Mouse (Mus musculus) thymus, postnatal 10 days (tissue): Measurements from ENCODE around the gene Ppp1r14a.

Experiments
- DNase-seq, 2 experiments: peaks; one replicate each; pipeline ENCODE4 v3.0.0; 2021; ENCODE audit warnings: low spot score in 2 of 2

Ppp1r14a gene

DNA sequence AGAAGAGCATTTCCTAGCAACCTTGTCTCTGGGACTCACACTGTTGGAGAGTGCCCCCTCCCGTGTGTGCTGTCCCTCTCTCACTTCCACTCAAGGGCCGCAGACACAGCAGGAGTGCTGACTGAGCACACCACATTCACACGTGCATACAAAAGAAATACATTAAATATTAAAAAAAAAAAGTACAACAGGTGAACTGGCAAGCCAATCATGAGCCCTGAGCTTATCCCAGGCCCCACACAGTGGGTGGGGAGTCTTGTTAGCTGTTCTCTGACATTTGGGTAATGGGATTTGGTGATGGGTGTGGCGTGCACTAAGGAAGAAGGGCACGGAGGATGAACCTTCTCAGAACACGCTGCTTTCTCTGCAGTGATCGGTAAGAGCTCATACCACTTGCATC is 13.5 kb downstream of the Ppp1r14a start:
- no peak for DNase-seq

DNA sequence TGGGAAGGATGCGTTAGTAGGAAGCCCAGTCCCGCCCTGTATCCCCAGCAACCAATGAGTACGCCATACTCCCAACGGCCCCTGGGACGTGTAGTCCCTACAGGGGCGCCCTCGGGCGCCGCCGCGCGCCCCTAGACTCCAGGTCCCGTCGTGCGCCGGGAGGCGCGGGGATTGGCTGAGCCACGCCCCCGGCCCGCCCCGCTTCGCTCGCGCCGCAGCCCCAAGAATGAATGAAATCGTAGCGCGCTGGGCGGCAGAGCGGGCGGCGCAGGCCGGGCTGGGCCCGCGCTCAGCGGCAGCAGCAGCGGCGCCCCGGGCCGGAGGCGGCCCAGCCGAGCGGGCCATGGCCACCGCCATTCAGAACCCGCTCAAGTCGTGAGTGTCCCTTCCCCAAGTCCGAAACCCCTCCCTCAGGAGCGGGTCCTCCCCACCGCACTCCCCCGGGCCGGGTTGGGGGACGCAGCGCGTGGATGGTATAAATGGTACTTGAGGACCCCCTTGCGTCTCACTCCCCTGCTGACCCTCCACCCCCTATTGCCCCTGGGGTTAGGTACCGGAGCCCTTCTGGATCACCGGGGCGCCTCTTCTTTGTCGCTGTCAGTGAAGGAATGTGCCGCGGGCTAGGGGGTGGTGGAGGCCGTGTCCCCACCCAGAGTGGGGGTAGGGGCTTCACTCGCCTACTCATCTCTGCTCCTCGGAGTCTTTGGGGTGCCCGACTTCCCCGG is 14.8 kb downstream of the Ppp1r14a start, which contains the start of gene Dpf1:
Gene Dpf1 (plus strand): TSS at position 214 of the 725 bp plus-strand sequence.
- DNase-seq, result peak; percentile 75 to 77

DNA sequence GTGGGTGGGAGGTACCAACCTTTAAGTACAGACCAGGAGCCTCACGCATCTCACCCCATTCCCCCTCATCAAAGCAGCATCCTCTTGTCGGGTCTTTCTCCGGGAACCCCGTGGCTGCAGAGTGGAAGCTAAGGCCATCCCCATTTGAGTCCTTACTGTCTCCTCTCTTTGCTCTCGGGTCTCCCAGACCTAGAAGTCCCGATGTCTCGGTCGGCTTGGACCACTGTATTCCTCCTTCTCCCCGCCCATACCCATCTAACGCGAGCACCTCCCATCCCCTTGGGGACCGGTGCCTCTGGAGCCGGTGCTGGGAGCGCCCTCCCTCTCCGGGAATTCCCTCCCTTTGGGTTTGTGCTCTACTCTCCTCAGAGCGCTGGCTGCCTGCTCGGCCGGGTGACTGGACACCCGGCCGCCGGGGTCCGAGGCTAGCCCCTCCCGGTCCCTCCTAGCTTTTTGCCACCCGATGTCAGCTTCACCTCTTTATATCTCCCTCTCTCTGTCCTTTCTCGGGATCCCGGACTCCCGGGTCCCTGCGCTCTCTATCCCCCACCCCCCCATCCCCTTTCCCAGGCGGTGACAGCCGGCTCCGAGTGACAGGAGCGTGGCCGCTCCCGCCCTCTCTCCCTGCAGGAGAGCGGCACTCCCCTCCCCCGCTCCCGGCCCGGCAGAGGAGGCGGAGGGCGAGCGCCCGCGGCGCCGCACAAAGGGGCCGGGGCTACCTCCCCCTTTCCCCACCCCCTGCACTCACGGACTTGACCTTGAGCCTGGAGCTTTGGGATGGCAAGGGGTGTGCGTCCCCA is 15.6 kb downstream of the Ppp1r14a start:
- DNase-seq, result no peak

DNA sequence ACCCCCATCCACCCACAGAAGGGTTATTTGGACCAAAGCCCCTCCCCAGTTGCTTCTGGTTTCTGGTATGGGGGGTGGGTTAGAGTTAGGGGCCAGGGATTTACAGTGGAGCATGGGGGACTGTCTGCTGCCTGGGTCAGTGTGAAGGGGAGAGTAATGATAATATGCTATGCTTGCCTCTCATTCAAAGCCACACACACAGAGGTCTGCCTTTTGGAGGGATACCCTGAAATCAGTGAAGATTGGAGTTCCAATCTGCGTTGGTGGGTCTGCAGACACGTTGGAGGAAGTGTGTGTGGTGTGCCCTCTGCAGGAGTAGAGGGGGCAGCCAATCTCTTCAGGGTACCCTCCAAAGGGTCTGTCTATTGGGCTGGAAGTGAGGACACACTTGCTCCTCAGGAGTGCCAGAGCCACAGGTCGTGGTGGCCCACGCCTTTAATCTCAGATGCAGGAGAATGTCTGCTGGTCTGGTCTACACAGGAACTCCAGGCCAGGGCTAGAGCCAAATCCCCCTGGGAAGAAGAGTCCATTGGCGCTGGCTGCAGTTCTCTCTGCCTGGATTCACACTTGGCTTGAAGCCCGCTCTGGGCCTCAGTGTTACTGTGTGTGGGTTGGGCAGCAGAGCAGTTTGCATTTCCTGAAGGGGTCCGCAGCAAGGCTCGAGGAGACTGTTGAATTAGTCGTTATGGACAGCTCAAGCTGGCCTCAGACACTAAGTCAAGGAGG is 16.3 kb downstream of the Ppp1r14a start:
- no peak for DNase-seq

DNA sequence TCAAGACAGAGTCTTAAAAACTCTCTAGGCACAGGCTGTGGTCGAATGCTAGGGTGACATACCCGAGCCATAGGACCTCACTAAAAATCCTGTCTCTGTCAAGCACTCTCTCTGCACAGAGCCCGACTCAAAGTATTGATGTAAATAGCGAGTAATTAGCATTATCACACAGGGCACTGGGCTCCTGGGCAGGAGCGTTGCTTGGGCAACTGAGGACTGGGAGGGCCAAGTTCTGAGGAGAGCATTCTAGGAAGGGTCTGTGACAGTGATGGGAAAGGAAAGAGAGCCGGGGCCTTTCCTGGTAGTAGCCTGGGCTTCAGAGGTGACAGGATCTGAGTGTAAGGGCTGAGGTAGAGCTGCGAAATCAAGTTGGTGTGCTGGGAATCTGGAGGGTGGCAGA is 17.0 kb downstream of the Ppp1r14a start:
- no peak for DNase-seq

GRCm38 (mm10) chr7:29306619-29307018 is 17.5 kb downstream of the Ppp1r14a start:
- DNase-seq, result peak in 1 of 2 experiments; percentile 43

GRCm38 (mm10) chr7:29307350-29308104 is 18.4 kb downstream of the Ppp1r14a start:
- DNase-seq, result peak; percentile 80 to 81

DNA sequence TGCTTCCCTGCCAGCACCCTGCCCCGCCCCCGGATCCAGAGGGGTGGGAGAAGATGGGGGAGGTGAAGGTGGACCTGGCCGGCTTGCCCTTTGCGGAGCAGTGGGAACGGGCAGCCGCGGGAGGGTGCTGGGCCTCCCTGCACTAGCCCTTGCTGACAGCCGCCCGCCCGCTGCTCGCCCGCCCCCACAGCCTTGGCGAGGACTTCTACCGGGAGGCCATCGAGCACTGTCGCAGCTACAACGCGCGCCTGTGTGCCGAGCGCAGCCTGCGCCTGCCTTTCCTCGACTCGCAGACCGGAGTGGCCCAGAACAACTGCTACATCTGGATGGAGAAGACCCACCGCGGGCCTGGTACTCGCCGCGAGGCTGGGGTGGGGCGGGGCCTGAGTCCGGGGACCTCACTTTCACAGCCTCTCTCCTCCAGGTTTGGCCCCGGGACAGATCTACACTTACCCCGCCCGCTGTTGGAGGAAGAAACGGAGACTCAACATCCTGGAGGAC is 20.2 kb downstream of the Ppp1r14a start:
- DNase-seq, result peak; percentile 46 to 51

DNA sequence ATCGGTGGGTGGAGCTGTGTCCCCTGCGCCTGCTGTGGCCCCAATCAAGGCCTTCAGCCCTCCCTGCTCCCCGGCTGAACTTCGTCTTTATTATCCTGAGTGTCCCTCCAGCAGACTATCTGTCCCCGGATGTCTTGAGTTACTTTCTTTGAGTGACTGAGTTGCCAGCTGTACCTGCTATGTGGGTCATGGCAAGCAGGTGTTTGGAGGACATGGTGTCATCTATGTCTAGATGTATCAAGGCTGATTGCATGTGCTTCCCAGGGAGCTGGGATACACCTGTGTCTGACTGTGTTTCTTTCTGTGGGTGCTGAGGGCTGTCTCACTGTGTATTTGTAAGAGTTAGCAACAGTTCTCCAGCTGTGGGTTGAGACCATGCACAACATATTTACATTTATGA is 20.6 kb downstream of the Ppp1r14a start:
- peak; percentile 42 to 59 for DNase-seq

- DNase-seq, result no peak
Observed at GRCm38 (mm10) chr7:29313051-29313450, 23.9 kb downstream of the Ppp1r14a start.

DNA sequence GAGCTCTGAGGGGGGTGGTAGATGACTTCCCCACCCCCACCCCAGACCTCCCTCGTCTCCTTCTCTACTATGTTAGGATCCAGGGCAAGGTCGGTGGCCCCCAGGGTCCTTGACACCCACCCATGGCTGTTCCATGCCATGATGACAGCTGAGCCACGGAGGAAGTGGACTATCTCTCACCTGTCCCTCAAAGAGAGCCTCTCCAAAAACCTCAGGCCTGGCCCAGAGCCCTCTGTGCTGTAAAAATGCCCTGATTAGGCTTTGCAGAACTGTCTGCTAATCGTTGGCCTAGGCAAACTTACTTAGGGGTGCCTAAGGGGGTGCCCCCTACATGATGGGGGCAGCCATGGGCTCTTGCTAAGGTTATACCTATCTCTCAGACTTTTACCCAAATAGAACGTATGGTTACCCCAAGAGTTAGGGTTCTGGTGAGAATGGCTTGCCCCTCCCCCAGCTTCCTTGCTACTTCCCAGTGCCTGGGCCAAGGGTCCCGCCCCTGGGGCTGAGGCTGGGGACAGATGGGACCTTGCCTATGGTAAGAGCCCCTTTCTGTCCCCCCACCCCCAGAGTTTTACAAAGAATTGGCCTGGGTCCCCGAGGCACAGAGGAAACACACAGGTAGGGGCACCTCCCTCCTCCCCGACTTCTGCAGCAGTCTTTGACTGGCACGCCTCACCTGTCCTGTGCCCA is 24.6 kb downstream of the Ppp1r14a start:
- no peak for DNase-seq

- DNase-seq, result no peak
Observed at GRCm38 (mm10) chr7:29314844-29315628, 25.9 kb downstream of the Ppp1r14a start.

DNA sequence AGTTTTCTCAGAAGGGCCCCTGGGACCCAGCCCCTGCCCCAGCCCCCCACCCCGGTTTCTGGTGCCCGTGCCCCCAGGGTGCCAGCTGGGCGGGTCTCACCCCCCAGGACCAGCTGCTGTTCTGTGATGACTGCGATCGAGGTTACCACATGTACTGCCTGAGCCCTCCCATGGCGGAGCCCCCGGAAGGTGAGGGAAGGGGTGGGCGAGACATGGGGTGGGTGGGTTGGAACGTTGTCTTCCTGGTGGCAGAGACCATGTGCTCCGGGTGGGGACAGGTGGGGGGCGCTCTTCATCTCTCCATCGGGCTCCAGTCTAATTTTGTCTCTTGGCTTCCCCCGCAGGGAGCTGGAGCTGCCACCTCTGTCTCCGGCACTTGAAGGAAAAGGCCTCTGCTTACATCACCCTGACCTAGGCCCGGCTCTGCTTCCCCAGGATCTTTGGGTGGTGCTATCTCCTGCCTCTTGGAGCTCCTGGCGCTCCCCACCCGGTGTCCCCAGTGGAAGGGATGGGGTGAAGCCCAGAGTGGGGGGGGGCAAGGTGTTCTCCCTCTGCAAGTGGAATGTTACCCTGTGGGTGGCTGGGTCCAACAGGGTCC is 27.1 kb downstream of the Ppp1r14a start:
- no peak for DNase-seq

DNA sequence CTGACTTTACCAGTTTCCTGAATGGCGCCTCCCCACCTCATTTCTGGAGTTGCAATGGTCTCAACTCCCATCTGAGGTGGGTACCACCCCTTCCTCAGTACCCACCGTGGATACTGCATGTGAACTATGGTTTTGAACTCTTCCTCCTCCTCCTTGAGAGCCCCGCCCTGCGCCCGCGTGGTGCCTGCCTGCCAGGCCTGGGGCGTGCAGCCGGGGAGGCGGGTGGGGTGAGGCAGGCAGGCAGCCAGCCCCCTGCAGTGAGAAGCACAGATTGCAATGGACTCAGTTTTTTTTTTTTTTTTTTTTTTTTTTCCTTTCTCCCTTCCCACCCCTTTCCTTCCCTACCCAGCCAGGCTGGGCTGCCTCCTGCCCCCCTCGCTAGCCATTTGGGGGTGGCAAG is 27.9 kb downstream of the Ppp1r14a start:
- peak; percentile 48 to 56 for DNase-seq

GRCm38 (mm10) chr7:29317558-29317957 is 28.4 kb downstream of the Ppp1r14a start:
- peak; percentile 79 to 81 for DNase-seq

DNA sequence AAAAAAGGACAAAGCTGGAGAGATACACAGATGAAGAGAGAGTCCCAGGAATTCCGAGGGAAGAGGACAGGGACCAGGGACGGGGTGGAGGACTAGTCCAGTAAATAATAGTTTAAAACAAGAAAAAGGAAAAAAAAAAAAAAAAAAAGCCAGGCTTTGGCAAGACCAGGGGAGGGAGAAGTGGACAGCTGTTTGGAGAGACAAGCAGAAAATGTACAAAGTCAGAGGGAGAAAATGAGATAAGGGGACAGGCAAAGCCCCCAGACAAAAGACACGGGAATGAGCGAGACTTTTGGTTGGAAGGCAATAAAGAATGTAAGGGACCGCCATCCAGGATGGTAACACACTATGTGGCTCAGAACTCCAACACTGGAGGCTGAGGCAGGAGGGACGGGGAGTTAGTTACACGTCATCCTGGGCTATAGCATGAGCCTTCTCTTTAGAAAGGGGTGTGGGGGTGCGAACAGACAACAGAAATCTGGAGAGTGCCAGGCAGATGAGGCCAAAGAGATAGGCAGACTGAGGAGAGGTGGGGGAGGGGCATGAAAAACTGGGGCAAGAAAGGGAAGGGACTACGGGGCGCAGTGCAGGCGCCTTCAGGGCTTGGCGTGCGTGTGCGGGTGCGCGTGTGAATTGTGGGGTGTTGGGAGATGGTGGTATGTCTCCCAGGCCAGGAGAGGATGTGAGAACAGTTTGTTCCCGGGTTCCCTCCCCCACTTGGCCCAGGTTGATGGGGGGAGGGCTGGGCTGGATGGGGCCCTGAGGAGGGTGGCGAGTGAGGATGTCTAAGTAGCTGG is 29.2 kb downstream of the Ppp1r14a start:
- DNase-seq, result peak; percentile 43 to 67

GRCm38 (mm10) chr7:29319337-29320307 is 30.5 kb downstream of the Ppp1r14a start:
- peak; percentile 59 to 67 for DNase-seq
